Mouse (Mus musculus) heart, postnatal 0 days (tissue): Measurements from ENCODE around the gene Dbn1.

Source experiments
- CTCF ChIP-seq: IDR thresholded peaks from 2 replicates; pipeline ENCODE4 v1.5.1; 2016; ENCODE audit warnings: antibody characterized with exemption, control low read depth, low read depth
- EP300 ChIP-seq: IDR thresholded peaks from 2 replicates; pipeline ENCODE4 v1.6.1; 2016; ENCODE audit warnings: antibody characterized with exemption, low read depth

- TF ChIP-seq CTCF: no peak
- no peak for TF ChIP-seq EP300
These were observed 31.7 kb upstream of the Dbn1 start for GRCm38 (mm10) chr13:55519606-55520005.
